Mouse (Mus musculus) spleen, adult 2 months (tissue): ENCODE measurements around the gene Adgrd1.

Source experiments
- CTCF ChIP-seq: fragments of 200-500 bp; IDR thresholded peaks from 2 replicates; pipeline ENCODE4 v1.5.1; 2011; ENCODE audit warnings: mild to moderate bottlenecking, inconsistent platforms; ENCODE audit not compliant: insufficient read depth, insufficient read length, insufficient replicate concordance; ENCODE audit errors: extremely low read depth
- POLR2A ChIP-seq: fragments of 200-500 bp; IDR thresholded peaks from 2 replicates; pipeline ENCODE4 v1.6.1; 2011; ENCODE audit warnings: low read depth, low read length, inconsistent platforms

DNA sequence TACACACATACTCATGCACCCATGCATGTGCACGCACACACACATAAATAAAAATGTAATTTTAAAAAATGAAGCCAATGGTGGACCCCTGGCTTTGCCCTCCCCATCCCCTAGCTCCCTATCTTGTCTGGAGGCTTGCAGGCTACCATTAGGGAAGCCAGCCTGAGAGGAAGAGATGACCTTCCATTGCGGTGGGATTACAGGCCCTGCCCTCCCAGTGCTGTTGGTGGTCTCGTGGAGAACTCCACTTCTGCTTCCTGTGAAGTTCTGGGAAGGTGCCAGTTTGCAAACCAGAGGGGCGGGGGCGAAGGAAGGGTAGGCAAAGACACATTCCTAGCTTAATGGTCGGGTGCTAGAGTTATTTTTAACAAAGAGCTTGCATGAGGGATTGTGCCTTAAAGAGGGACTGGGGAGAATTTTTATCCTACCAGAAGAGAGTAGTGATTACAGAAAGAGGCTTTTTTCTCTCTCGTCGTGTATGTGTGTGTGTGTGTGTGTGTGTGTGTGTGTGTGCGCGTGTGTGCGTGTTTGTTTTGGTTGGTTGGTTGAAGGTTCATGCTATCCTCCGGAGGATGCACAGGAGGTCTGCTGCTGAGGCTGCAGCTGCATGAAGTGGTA lies 50.5 kb downstream of the Adgrd1 start:
- TF ChIP-seq POLR2A (no peak), CTCF (no peak)
